Mouse (Mus musculus) liver, postnatal 0 days (tissue): ENCODE data around the gene Aqr. TPM values are rescaled to one million over a fixed set of nuclear protein-coding genes. Genes with fewer than 3 reads are reported as not detected.
"Not testable (repeated sequence)": the region's sequence is repeated elsewhere in the genome, so short reads cannot be mapped to it uniquely, and the experiment has no call there.

Source experiments
- ATAC-seq: fragments of 200-750 bp; cut with Nextera tagmentation; 2 replicates; pipeline ENCODE4 v1.8.0; 2017; ENCODE audit warnings: mild to moderate bottlenecking, moderate library complexity
- DNase-seq: peaks from one replicate; pipeline ENCODE4 v3.0.0-alpha.2; 2016
- H3K27ac ChIP-seq: fragments of 300-500 bp; sonication (generic); 2 replicates; pipeline ENCODE4 v1.5.1; 2014; ENCODE audit warnings: antibody characterized with exemption, moderate library complexity, mild to moderate bottlenecking, low read depth
- H3K27me3 ChIP-seq: fragments of 300-500 bp; sonication (generic); 2 replicates; pipeline ENCODE4 v1.6.1; 2014; ENCODE audit warnings: low read length, control low read depth, mixed read lengths; ENCODE audit not compliant: insufficient read depth
- H3K36me3 ChIP-seq: fragments of 300-500 bp; sonication (generic); replicated peaks from 2 replicates; pipeline ENCODE4 v1.6.1; 2014; ENCODE audit warnings: mild to moderate bottlenecking, control low read depth, low read length, moderate library complexity, mixed read lengths; ENCODE audit not compliant: insufficient read depth
- H3K4me1 ChIP-seq: fragments of 300-500 bp; sonication (generic); 2 replicates; pipeline ENCODE4 v1.6.1; 2014; ENCODE audit warnings: antibody characterized with exemption, mild to moderate bottlenecking, control low read depth; ENCODE audit not compliant: insufficient read depth
- H3K4me2 ChIP-seq: fragments of 300-500 bp; sonication (generic); 2 replicates; pipeline ENCODE4 v1.6.1; 2014; ENCODE audit warnings: low read depth, mild to moderate bottlenecking, low read length, moderate library complexity, mixed read lengths
- H3K4me3 ChIP-seq: fragments of 300-500 bp; sonication (generic); 2 replicates; pipeline ENCODE4 v1.5.1; 2014; ENCODE audit warnings: low read depth, low read length
- H3K9ac ChIP-seq: fragments of 300-500 bp; sonication (generic); replicated peaks from 2 replicates; pipeline ENCODE4 v1.6.1; 2014; ENCODE audit warnings: mild to moderate bottlenecking, moderate library complexity
- H3K9me3 ChIP-seq: fragments of 300-500 bp; sonication (generic); 2 replicates; pipeline ENCODE4 v1.6.1; 2016; ENCODE audit warnings: mild to moderate bottlenecking, control low read depth, low read length, mixed read lengths
- CTCF ChIP-seq: sonication (generic); IDR thresholded peaks from 2 replicates; pipeline ENCODE4 v1.5.1; 2016; ENCODE audit warnings: antibody characterized with exemption, low read depth
- EP300 ChIP-seq: IDR thresholded peaks from 2 replicates; pipeline ENCODE4 v1.6.1; 2016; ENCODE audit warnings: antibody characterized with exemption, low read depth, mild to moderate bottlenecking
- WGBS: fragments of 180-500 bp; shearing (Covaris S2); extraction: QIAGEN DNeasy Blood & Tissue Kit; methylation state at CpG from one replicate; pipeline ENCODE4 v1.1.7; 2014; ENCODE audit not compliant: insufficient replicate concordance; 5-methylcytosine and 5-hydroxymethylcytosine counted together
- polyA plus RNA-seq: library from polyadenylated mRNA; unstranded; fragments of >200 nt; fragmentation: Nextera tagmentation; extraction: Ambion mirVana; gene quantifications from 2 replicates; pipeline ENCODE4 v1.2.1, GENCODE M21; 2015

The Aqr gene
- 14.2 and 15.0 TPM in 2 replicates for polyA plus RNA-seq

GRCm38 (mm10) chr2:114186924-114187323 is at the start of gene Aqr:
Gene Aqr (minus strand): TSS chr2:114187024.
- H3K27ac ChIP-seq, H3K36me3 ChIP-seq, H3K9me3 ChIP-seq, ATAC-seq, H3K4me2 ChIP-seq, H3K4me3 ChIP-seq, H3K4me1 ChIP-seq, H3K27me3 ChIP-seq, H3K9ac ChIP-seq, DNase-seq: not testable (repeated sequence)
- 89% methylated on average over 1 of the region's 6 CpGs for WGBS

GRCm38 (mm10) chr2:114236566-114236965 is 49.7 kb upstream of the Aqr start:
- no peak overlapping the region for H3K27ac ChIP-seq
- H3K4me1 ChIP-seq: no peaks in the 10 kb centered on the region
- WGBS: 78% methylated on average over 1 of the region's 1 CpGs
- TF ChIP-seq CTCF: no peak
- TF ChIP-seq EP300: no peak
- no peak overlapping the region for H3K4me2 ChIP-seq
- ATAC-seq (no peak), DNase-seq (no peak)
- H3K27me3 ChIP-seq: no peaks in the 10 kb centered on the region
- no peaks in the 10 kb centered on the region for H3K36me3 ChIP-seq
- no peak overlapping the region for H3K9ac ChIP-seq
- H3K9me3 ChIP-seq: no peaks in the 10 kb centered on the region
- H3K4me3 ChIP-seq: no peak overlapping the region

- H3K9me3 ChIP-seq: no peaks in the 10 kb centered on the region
- no peaks in the 10 kb centered on the region for H3K27me3 ChIP-seq
- TF ChIP-seq CTCF: no peak
- no peak for TF ChIP-seq EP300
- H3K4me2 ChIP-seq: no peak overlapping the region
- no peaks in the 10 kb centered on the region for H3K4me1 ChIP-seq
- no peak overlapping the region for H3K27ac ChIP-seq
- no peak overlapping the region for H3K4me3 ChIP-seq
- no peak for ATAC-seq
- no peaks in the 10 kb centered on the region for H3K36me3 ChIP-seq
- WGBS: 74% methylated on average over 3 of the region's 3 CpGs
- DNase-seq: no peak
- no peak overlapping the region for H3K9ac ChIP-seq
Measured at GRCm38 (mm10) chr2:114235584-114235983, 48.8 kb upstream of the Aqr start.

GRCm38 (mm10) chr2:114231248-114231647 is 44.4 kb upstream of the Aqr start:
- H3K4me3 ChIP-seq: no peak overlapping the region
- TF ChIP-seq CTCF: no peak
- no peak for TF ChIP-seq EP300
- ATAC-seq (no peak), DNase-seq (no peak)
- no peak overlapping the region for H3K9ac ChIP-seq
- H3K4me1 ChIP-seq: no peaks in the 10 kb centered on the region
- no peak overlapping the region for H3K27ac ChIP-seq
- no peaks in the 10 kb centered on the region for H3K27me3 ChIP-seq
- no peaks in the 10 kb centered on the region for H3K36me3 ChIP-seq
- no peaks in the 10 kb centered on the region for H3K9me3 ChIP-seq
- no peak overlapping the region for H3K4me2 ChIP-seq
- 79% methylated on average over 2 of the region's 2 CpGs for WGBS

GRCm38 (mm10) chr2:114228672-114229071 is 41.8 kb upstream of the Aqr start:
- no peak overlapping the region for H3K9ac ChIP-seq
- H3K4me1 ChIP-seq: no peaks in the 10 kb centered on the region
- no peaks in the 10 kb centered on the region for H3K36me3 ChIP-seq
- TF ChIP-seq CTCF (no peak), EP300 (no peak)
- ATAC-seq: no peak
- WGBS: 71% methylated on average over 2 of the region's 2 CpGs
- no peak overlapping the region for H3K27ac ChIP-seq
- no peak overlapping the region for H3K4me3 ChIP-seq
- H3K27me3 ChIP-seq: no peaks in the 10 kb centered on the region
- H3K9me3 ChIP-seq: no peaks in the 10 kb centered on the region
- DNase-seq: no peak
- H3K4me2 ChIP-seq: no peak overlapping the region

- 67% methylated on average over 6 of the region's 6 CpGs for WGBS
- Histone ChIP-seq H3K27ac (no peak overlapping the region), H3K4me3 (no peak overlapping the region), H3K9ac (no peak overlapping the region), H3K36me3 (no peaks in the 10 kb centered on the region), H3K27me3 (no peaks in the 10 kb centered on the region), H3K4me2 (no peak overlapping the region), H3K9me3 (no peaks in the 10 kb centered on the region), H3K4me1 (peaks cover 4% of the 10 kb centered on the region)
- DNase-seq: no peak
- no peak for TF ChIP-seq EP300
- TF ChIP-seq CTCF: no peak
- no peak for ATAC-seq
Measured at GRCm38 (mm10) chr2:114205036-114205435, 18.2 kb upstream of the Aqr start.

- Histone ChIP-seq H3K9ac (peak overlapping the region; percentile 74; the same call in 1 of the 2 replicates), H3K4me3 (peak overlapping the region; percentile 72)
- 35% methylated on average over 4 of the region's 4 CpGs for WGBS
Measured at GRCm38 (mm10) chr2:114201574-114201973, 14.8 kb upstream of the Aqr start.

More at GRCm38 (mm10) chr2:114201574-114201973, 14.8 kb upstream of the Aqr start:
- H3K4me1 ChIP-seq: peaks cover 8% of the 10 kb centered on the region
- H3K36me3 ChIP-seq: peaks cover 8% of the 10 kb centered on the region
- H3K27me3 ChIP-seq: no peaks in the 10 kb centered on the region
- H3K27ac ChIP-seq: no peak overlapping the region
- DNase-seq (no peak), ATAC-seq (no peak)
- no peak for TF ChIP-seq EP300
- no peak for TF ChIP-seq CTCF
- peak overlapping the region; percentile 84 for H3K4me2 ChIP-seq
- no peaks in the 10 kb centered on the region for H3K9me3 ChIP-seq
